Mouse (Mus musculus) heart, adult 2 months (tissue): ENCODE results near the gene Rps28. TPM values are rescaled to one million over a fixed set of nuclear protein-coding genes. Genes with fewer than 3 reads are reported as not detected.
A peak's percentile ranks its signal among the peaks of the same experiment; 100 is the strongest.

Experiments
- DNase-seq, 2 experiments: peaks; one replicate each; pipeline ENCODE4 v3.0.0; 2021
- H3K27ac ChIP-seq: fragments of 200-600 bp; 2 replicates; pipeline ENCODE4 v1.8.1; 2022
- H3K27me3 ChIP-seq: fragments of 200-500 bp; 2 replicates; pipeline ENCODE4 v1.6.1; 2012; ENCODE audit warnings: mild to moderate bottlenecking, low read length, inconsistent platforms, mixed read lengths; ENCODE audit not compliant: control insufficient read depth, insufficient read depth
- H3K36me3 ChIP-seq: fragments of 200-500 bp; 2 replicates; pipeline ENCODE4 v1.6.1; 2012; ENCODE audit warnings: low read length, inconsistent platforms; ENCODE audit not compliant: control insufficient read depth, insufficient read depth
- H3K4me1 ChIP-seq: fragments of 200-500 bp; 2 replicates; pipeline ENCODE4 v1.6.1; 2011; ENCODE audit warnings: low read length; ENCODE audit not compliant: control insufficient read depth, insufficient read depth
- H3K4me3 ChIP-seq: fragments of 200-600 bp; 2 replicates; pipeline ENCODE4 v1.8.1; 2022
- H3K79me2 ChIP-seq: fragments of 200-500 bp; replicated peaks from 2 replicates; pipeline ENCODE4 v1.6.1; 2012; ENCODE audit warnings: mild to moderate bottlenecking, inconsistent platforms, low read length, moderate library complexity, mixed read lengths; ENCODE audit not compliant: control insufficient read depth, insufficient read depth
- H3K9ac ChIP-seq: fragments of 200-500 bp; 2 replicates; pipeline ENCODE4 v1.6.1; 2012; ENCODE audit warnings: low read depth, mild to moderate bottlenecking, control low read depth, inconsistent platforms, low read length, mixed read lengths
- CTCF ChIP-seq: fragments of 200-600 bp; IDR thresholded peaks from 2 replicates; pipeline ENCODE4 v1.8.1; 2022; ENCODE audit warnings: antibody characterized with exemption, mild to moderate bottlenecking, moderate library complexity
- EP300 ChIP-seq: fragments of 200-500 bp; IDR thresholded peaks from 2 replicates; pipeline ENCODE4 v1.6.1; 2011; ENCODE audit warnings: low read depth, low read length, control low read depth; ENCODE audit not compliant: insufficient read depth
- POLR2A ChIP-seq: fragments of 200-500 bp; IDR thresholded peaks from 2 replicates; pipeline ENCODE4 v1.6.1; 2011; ENCODE audit warnings: mild to moderate bottlenecking, low read depth, low read length, control low read depth; ENCODE audit not compliant: insufficient read depth
- WGBS: fragments of 180-500 bp; shearing (Covaris S2); methylation state at CpG from one replicate; pipeline ENCODE4 v1.1.7; 2018; 5-methylcytosine and 5-hydroxymethylcytosine counted together
- intact Hi-C: fragments of 180-260 bp; cut with DNase I; formaldehyde crosslinking; loops from one replicate; pipeline ENCODE4 v1.15.1; 2025
- polyA plus RNA-seq: library from polyadenylated mRNA; depleted of rRNA; stranded (reverse); fragments of >200 nt; gene quantifications from 2 replicates; pipeline ENCODE4 v1.2.3, GENCODE M21; 2012
- total RNA-seq, 2 experiments: library from RNA; stranded (reverse); gene quantifications; 2 replicates each; pipeline ENCODE4 v1.2.3; 2021

The Rps28 gene
- total and polyA plus RNA-seq, 3 experiments = 480 to 757 (median 683) TPM

- H3K4me3 ChIP-seq = no peak overlapping the region
- no peaks in the 10 kb centered on the region for H3K27me3 ChIP-seq
- no peaks in the 10 kb centered on the region for H3K79me2 ChIP-seq
- H3K4me1 ChIP-seq = peaks cover 26% of the 10 kb centered on the region
- H3K36me3 ChIP-seq = peaks cover 8% of the 10 kb centered on the region
- H3K9ac ChIP-seq = no peak overlapping the region
- peak; percentile 81 to 87 for DNase-seq
- intact Hi-C loops = loop anchor here (2.0 kb wide), 1 partner anchor 13 kb away; no protein-coding TSS in a partner anchor
- H3K27ac ChIP-seq = peak overlapping the region; percentile 60
- TF ChIP-seq EP300 = peak; percentile 71
- no peak for TF ChIP-seq POLR2A
Observed at GRCm38 (mm10) chr17:33783408-33783807, 41.0 kb downstream of the Rps28 start.

- peaks cover 8% of the 10 kb centered on the region for H3K36me3 ChIP-seq
- H3K79me2 ChIP-seq = no peaks in the 10 kb centered on the region
- peak overlapping the region; percentile 49; the same call in 1 of the 2 replicates for H3K9ac ChIP-seq
- WGBS = 25% methylated on average over 4 of the region's 4 CpGs
- intact Hi-C loops = loop anchor here (2.0 kb wide), 1 partner anchor 15 kb away; no protein-coding TSS in a partner anchor
- peak overlapping the region; percentile 40 for H3K4me3 ChIP-seq
- H3K4me1 ChIP-seq = peaks cover 27% of the 10 kb centered on the region
- TF ChIP-seq EP300 (no peak), POLR2A (no peak), CTCF (peak; percentile 49)
- no peaks in the 10 kb centered on the region for H3K27me3 ChIP-seq
- DNase-seq = no peak
- peak overlapping the region; percentile 80 for H3K27ac ChIP-seq
Observed at GRCm38 (mm10) chr17:33782067-33782466, 42.3 kb downstream of the Rps28 start.

GRCm38 (mm10) chr17:33781124-33781977, 43.0 kb downstream of the Rps28 start, which contains the start of gene Angptl4:
Gene Angptl4, minus strand, starts transcription at chr17:33781830.
- Histone ChIP-seq H3K4me1 (peaks cover 27% of the 10 kb centered on the region), H3K79me2 (no peaks in the 10 kb centered on the region)
- 1% methylated on average over 50 of the region's 50 CpGs for WGBS

GRCm38 (mm10) chr17:33780431-33780830, 43.9 kb downstream of the Rps28 start:
- peak overlapping the region; percentile 49; the same call in 1 of the 2 replicates for H3K9ac ChIP-seq
- peaks cover 8% of the 10 kb centered on the region for H3K36me3 ChIP-seq
- peak overlapping the region; percentile 56 for H3K4me3 ChIP-seq
- intact Hi-C loops = no loop called here
- H3K79me2 ChIP-seq = no peaks in the 10 kb centered on the region
- H3K4me1 ChIP-seq = peaks cover 27% of the 10 kb centered on the region
- WGBS = 9% methylated on average over 5 of the region's 5 CpGs
- DNase-seq = peak; percentile 33 to 44
- no peaks in the 10 kb centered on the region for H3K27me3 ChIP-seq
- H3K27ac ChIP-seq = peak overlapping the region; percentile 88
- TF ChIP-seq POLR2A (no peak), CTCF (no peak), EP300 (no peak)

More at GRCm38 (mm10) chr17:33781124-33781977, 43.0 kb downstream of the Rps28 start, which contains the start of gene Angptl4:
- no peaks in the 10 kb centered on the region for H3K27me3 ChIP-seq
- H3K4me3 ChIP-seq = peak within 1 kb of the TSS; percentile 56
- peak; percentile 83 to 88 for DNase-seq
- H3K36me3 ChIP-seq = peaks cover 8% of the 10 kb centered on the region
- peak; percentile 34 for TF ChIP-seq CTCF
- TF ChIP-seq POLR2A = peak; percentile 63; the same call in 1 of the 2 replicates
- 0 out of 2 replicates have a peak, but pooled peaks have one; percentile 56 for TF ChIP-seq EP300
- H3K9ac ChIP-seq = peak within 1 kb of the TSS; percentile 49
- H3K27ac ChIP-seq = peak within 1 kb of the TSS; percentile 88
- intact Hi-C loops = no loop called here

GRCm38 (mm10) chr17:33779967-33780295, 44.4 kb downstream of the Rps28 start:
- 12% methylated on average over 5 of the region's 5 CpGs for WGBS
- TF ChIP-seq POLR2A = no peak
- TF ChIP-seq EP300 = no peak
- TF ChIP-seq CTCF = no peak
- intact Hi-C loops = loop anchor here (2.0 kb wide), 1 partner anchor 23 kb away; no protein-coding TSS in a partner anchor
- Histone ChIP-seq H3K9ac (no peak overlapping the region), H3K27me3 (no peaks in the 10 kb centered on the region), H3K4me3 (peak overlapping the region; percentile 56), H3K36me3 (peaks cover 8% of the 10 kb centered on the region), H3K79me2 (no peaks in the 10 kb centered on the region), H3K4me1 (peaks cover 27% of the 10 kb centered on the region), H3K27ac (peak overlapping the region; percentile 88)
- DNase-seq = no peak
